Mouse (Mus musculus) C2C12 (cell line): ENCODE results near the gene Htt. TPM values are rescaled to one million over a fixed set of nuclear protein-coding genes. Genes with fewer than 3 reads are reported as not detected.
"Not testable (repeated sequence)": the region's sequence is repeated elsewhere in the genome, so short reads cannot be mapped to it uniquely, and the experiment has no call there.

Experiments
- H3K27me3 ChIP-seq: one replicate; pipeline ENCODE4 v1.6.1; 2011; ENCODE audit not compliant: control insufficient read depth, insufficient read depth, insufficient read length
- H3K36me3 ChIP-seq: one replicate; pipeline ENCODE4 v1.6.1; 2011; ENCODE audit not compliant: control insufficient read depth, insufficient read depth
- H3K4me3 ChIP-seq: one replicate; pipeline ENCODE4 v1.5.1; 2011; ENCODE audit warnings: mild to moderate bottlenecking, control low read depth; ENCODE audit not compliant: poor library complexity, insufficient read depth, severe bottlenecking
- H3K79me2 ChIP-seq: one replicate; pipeline ENCODE4 v1.6.1; 2011; ENCODE audit not compliant: control insufficient read depth, insufficient read depth
- H3K79me3 ChIP-seq: one replicate; pipeline ENCODE4 v1.6.1; 2011; ENCODE audit warnings: low read depth, control low read depth
- H3ac ChIP-seq: one replicate; pipeline ENCODE3; 2011; ENCODE audit warnings: low read depth; ENCODE audit not compliant: control insufficient read depth, insufficient read length
- CEBPB ChIP-seq: IDR thresholded peaks from one replicate; pipeline ENCODE4 v1.6.1; 2011; ENCODE audit warnings: low read depth, mild to moderate bottlenecking, control low read depth, moderate library complexity
- CTCF ChIP-seq: IDR thresholded peaks from one replicate; pipeline ENCODE4 v1.5.1; 2011; ENCODE audit not compliant: control insufficient read depth, insufficient read depth, insufficient read length
- FOSL1 ChIP-seq: IDR thresholded peaks from one replicate; pipeline ENCODE4 v1.8.0; 2011; ENCODE audit warnings: mild to moderate bottlenecking, low read length; ENCODE audit not compliant: poor library complexity, insufficient read depth, severe bottlenecking
- MAX ChIP-seq: IDR thresholded peaks from one replicate; pipeline ENCODE4 v1.6.1; 2011; ENCODE audit warnings: mild to moderate bottlenecking, control low read depth
- MYOD1 ChIP-seq: IDR thresholded peaks from one replicate; pipeline ENCODE4 v1.6.1; 2011; ENCODE audit warnings: low read depth; ENCODE audit not compliant: control insufficient read depth, insufficient read length
- MYOG ChIP-seq: IDR thresholded peaks from one replicate; pipeline ENCODE4 v1.6.1; 2011; ENCODE audit not compliant: control insufficient read depth, insufficient read length; ENCODE audit errors: extremely low read depth
- USF1 ChIP-seq: IDR thresholded peaks from one replicate; pipeline ENCODE4 v1.6.1; 2011; ENCODE audit warnings: low read depth, mild to moderate bottlenecking, control low read depth, moderate library complexity
- long read RNA-seq, 2 experiments: library from polyadenylated mRNA; unstranded; transcript quantifications; one replicate each; pipeline ENCODE4 v2.0.0; 2019 to 2020
- polyA plus RNA-seq: library from polyadenylated mRNA; unstranded; fragments of >200 nt; fragmentation: generic; extraction: Trizol; gene quantifications from one replicate; pipeline ENCODE4 v1.2.1, GENCODE M21; 2012; ENCODE audit warnings: missing spikeins

The Htt gene
- polyA plus RNA-seq: 8.0 TPM
- long read RNA-seq, experiment 1, partial matches to known transcripts: 6 of 6 reads
- long read RNA-seq, experiment 1, other reads (novel, unspliced or antisense): 0 of 6 reads
- long read RNA-seq, experiment 2, partial matches to known transcripts: 14 of 15 reads
- long read RNA-seq, experiment 2, other reads (novel, unspliced or antisense): 1 of 15 reads

DNA sequence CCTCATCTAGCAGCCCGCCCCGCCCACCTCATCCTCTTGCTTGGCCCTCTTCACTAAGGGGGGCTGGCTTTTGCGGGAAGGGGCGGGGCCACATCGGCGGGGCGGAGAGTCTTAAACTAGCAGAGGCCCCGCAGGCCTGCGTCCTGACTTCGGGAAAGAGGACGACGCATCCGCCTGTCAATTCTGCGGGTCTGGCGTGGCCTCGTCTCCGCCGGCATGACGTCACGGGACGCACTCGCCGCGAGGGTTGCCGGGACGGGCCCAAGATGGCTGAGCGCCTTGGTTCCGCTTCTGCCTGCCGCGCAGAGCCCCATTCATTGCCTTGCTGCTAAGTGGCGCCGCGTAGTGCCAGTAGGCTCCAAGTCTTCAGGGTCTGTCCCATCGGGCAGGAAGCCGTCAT is at the start of gene Htt:
TSS of gene Htt (plus strand) at position 232 of the 400 bp plus-strand sequence.
- peaks cover 41% of the 10 kb centered on the region for H3K79me2 ChIP-seq
- no peaks in the 10 kb centered on the region for H3K36me3 ChIP-seq
- H3K27me3 ChIP-seq: no peaks in the 10 kb centered on the region
- H3K79me3 ChIP-seq: peaks cover 24% of the 10 kb centered on the region
- H3K4me3 ChIP-seq: peak within 1 kb of the TSS; percentile 78
- peak within 1 kb of the TSS; percentile 83 for H3ac ChIP-seq
- TF ChIP-seq FOSL1 (no peak), MAX (peak; percentile 37), USF1 (no peak), CEBPB (no peak)

DNA sequence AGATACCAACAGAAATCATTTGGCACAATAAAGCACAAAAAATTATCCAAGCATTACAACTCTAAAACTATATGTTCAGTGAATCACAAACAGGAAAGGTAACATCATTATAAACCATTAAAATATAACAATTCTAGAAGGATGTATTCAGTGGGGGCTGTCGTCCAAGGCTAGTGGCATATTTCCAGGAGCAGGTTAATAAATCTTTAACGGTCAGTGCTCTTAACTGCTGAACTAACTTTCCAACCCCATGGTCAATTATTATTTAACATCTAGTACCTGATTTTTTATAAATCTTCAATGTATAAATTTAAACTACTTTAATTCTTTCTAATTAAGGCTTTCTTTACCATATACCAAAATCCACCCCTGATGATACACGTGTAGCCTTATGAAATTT is 47.2 kb upstream of the Htt start:
- H3K36me3 ChIP-seq, H3K79me2 ChIP-seq, H3ac ChIP-seq, H3K4me3 ChIP-seq, H3K79me3 ChIP-seq: not testable (repeated sequence)
- H3K27me3 ChIP-seq: peaks cover 22% of the 10 kb centered on the region

DNA sequence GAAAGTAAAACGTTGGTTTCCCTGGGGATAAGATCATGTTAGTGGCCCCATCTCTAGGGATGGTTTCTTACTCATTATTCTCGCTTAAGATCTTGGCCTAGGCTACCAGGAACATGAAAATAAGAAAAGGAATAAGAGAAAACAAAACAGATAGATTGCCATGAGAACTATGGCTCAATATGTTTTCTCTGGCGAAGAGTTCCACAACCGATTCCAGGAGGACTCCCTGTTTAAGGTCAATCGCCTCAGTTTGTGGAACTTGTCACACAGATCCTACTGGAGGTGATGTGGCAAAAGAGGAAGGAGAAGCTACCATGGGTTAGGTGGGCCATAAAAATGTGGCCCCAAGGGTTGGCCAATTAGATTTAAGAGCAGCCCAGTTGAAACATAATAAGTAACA is 46.7 kb upstream of the Htt start:
- H3K4me3 ChIP-seq: no peak overlapping the region
- no peaks in the 10 kb centered on the region for H3K36me3 ChIP-seq
- no peak overlapping the region for H3ac ChIP-seq
- H3K79me2 ChIP-seq: no peaks in the 10 kb centered on the region
- no peaks in the 10 kb centered on the region for H3K79me3 ChIP-seq
- H3K27me3 ChIP-seq: peaks cover 26% of the 10 kb centered on the region
- no peak for TF ChIP-seq FOSL1
- TF ChIP-seq MAX: no peak
- TF ChIP-seq CEBPB: no peak
- TF ChIP-seq USF1: no peak
- TF ChIP-seq MYOD1: no peak

DNA sequence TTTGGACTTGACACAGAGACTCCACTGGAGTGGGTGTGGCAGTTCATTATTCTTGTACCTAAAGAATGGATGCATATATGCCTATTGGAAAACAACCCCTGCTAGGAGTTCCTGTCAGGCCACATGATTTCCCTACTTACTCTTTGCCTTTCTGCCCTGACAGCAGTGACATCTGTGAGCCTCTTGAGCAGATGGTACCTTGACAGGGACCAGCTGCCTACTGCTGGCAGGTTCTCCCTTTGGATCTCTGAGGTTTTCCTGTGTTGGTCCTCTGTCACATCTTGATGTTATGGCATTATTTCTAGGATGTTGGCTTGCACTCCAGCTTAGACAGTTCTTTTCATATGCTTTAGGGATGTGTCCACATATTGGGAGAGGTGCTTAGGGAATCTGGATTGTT is 32.4 kb upstream of the Htt start:
- Histone ChIP-seq H3K4me3 (no peak overlapping the region), H3K79me2 (no peaks in the 10 kb centered on the region), H3K27me3 (peaks cover 3% of the 10 kb centered on the region), H3ac (no peak overlapping the region), H3K36me3 (no peaks in the 10 kb centered on the region), H3K79me3 (no peaks in the 10 kb centered on the region)
- no peak for TF ChIP-seq FOSL1
- TF ChIP-seq MAX: no peak

DNA sequence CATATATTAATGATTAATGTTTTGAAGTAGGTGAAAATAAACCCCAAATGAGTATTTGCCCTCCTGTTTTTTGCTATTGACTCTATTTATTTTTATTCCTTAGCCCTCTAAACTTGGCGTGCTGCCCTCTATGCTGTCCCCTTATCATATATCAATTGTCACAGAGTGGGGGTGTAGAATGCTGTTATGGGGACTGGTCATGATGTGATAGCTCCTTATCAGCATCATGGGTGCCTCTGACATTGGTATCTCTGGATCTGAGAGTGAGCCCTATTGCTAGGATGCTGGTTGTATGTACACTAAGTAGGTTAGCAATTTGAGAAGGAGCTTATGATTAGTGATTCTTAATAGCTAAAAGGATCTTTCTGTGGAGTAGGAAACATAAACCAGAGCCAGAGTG is 31.3 kb upstream of the Htt start:
- TF ChIP-seq CEBPB: no peak
- no peak for TF ChIP-seq MAX
- TF ChIP-seq USF1: no peak
- no peak for TF ChIP-seq CTCF
- TF ChIP-seq MYOG: no peak
- TF ChIP-seq MYOD1: no peak
- no peak for TF ChIP-seq FOSL1
- H3K79me3 ChIP-seq: no peaks in the 10 kb centered on the region
- no peak overlapping the region for H3ac ChIP-seq
- H3K27me3 ChIP-seq: peaks cover 3% of the 10 kb centered on the region
- no peaks in the 10 kb centered on the region for H3K36me3 ChIP-seq
- no peaks in the 10 kb centered on the region for H3K79me2 ChIP-seq
- no peak overlapping the region for H3K4me3 ChIP-seq

DNA sequence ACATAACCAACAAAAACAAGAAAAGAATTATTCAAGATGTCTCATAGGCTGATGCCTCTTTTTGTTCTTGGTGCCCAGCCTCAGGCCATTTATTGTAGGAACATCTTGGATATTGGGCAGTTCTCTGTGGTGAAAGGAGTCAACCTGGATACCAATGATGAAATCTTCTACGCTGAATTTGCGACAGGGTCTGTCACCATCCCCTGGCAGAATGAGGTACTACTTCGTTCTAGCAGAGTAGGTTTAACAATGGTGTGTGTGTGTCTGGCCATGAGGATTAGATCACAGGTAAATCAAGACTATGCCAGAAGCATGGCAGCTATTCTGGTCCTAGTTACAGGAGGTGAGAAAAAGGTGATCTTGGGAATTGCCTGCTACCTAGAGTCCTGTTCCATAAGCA is 10.1 kb upstream of the Htt start:
- no peak for TF ChIP-seq MAX
- no peak for TF ChIP-seq CEBPB
- TF ChIP-seq USF1: no peak
- no peak for TF ChIP-seq FOSL1
- TF ChIP-seq MYOG: no peak
- no peak for TF ChIP-seq CTCF
- no peak for TF ChIP-seq MYOD1
- H3K27me3 ChIP-seq: peaks cover 10% of the 10 kb centered on the region

More for the DNA sequence above, 10.1 kb upstream of the Htt start:
- Histone ChIP-seq H3ac (no peak overlapping the region), H3K36me3 (no peaks in the 10 kb centered on the region), H3K4me3 (no peak overlapping the region), H3K79me2 (no peaks in the 10 kb centered on the region), H3K79me3 (no peaks in the 10 kb centered on the region)
